Mouse (Mus musculus): ENCODE data around the gene Sirt3.
"Not testable (repeated sequence)": the region's sequence is repeated elsewhere in the genome, so short reads cannot be mapped to it uniquely, and the experiment has no call there.

The Sirt3 gene

DNA sequence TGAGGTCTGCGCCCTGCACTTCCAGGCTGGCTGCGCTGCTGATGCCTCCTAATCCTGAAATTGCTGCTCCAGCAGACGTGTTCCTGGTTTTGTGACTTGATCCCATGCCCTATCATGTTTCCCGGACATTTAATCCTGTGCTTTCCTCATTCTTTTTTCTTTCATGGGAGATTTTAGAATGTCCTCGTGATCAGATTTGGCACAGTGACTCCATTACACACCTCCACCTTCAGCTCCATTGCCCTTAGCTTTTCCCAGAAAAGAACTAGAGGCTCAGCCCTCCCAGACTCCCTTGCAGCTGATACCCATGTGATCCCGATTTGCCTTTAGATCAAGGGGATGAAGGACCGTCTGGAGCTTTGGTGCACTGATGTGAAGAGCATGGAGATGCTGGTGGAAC is 15.8 kb upstream of the Sirt3 start:
- DNase-seq (ENCODE audit: low spot score in 2 of 2) = no peak

- DNase-seq (ENCODE audit: low spot score in 2 of 2) = no peak
Observed at GRCm38 (mm10) chr7:140894611-140895010, 12.5 kb upstream of the Sirt3 start.

- no peak for DNase-seq (ENCODE audit: low spot score in 2 of 2)
Observed at GRCm38 (mm10) chr7:140894031-140894430, 11.9 kb upstream of the Sirt3 start.

DNA sequence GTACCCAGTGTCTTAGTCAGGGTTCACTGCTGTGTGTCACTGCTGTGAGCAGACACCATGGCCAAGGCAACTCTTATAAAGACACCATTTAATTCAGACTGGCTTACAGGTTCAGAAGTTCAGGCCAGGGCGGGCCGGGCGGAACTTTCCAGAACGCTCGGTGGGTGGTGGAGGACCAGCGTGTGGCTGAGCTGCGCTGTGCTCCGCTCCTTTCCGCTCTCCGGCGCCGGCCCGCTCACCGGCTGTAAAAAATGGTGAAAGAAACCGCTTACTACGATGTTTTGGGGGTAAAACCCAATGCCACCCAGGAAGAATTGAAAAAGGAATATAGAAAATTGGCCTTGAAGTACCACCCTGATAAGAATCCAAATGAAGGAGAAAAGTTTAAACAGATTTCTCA is 8.5 kb upstream of the Sirt3 start:
- not testable (repeated sequence) for DNase-seq (ENCODE audit: low spot score in 2 of 2)

DNA sequence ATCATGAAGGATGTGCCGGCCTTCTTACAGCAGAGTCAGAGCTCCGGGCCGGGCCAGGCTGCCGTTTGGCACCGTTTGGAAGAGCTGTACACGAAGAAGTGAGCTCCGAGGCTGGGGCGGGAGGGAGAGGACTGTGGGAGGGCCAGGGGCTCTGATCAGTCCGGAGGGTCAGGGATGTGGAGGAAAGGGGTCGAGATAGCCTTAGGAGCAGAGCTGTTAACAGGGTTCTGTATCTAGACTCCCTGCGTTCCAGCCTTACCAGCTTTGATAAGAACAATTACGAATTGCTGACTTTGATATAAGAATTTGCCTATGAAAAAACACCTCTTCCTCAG is 327 bp upstream of the Sirt3 start:
- no peak for DNase-seq (ENCODE audit: low spot score in 2 of 2)

DNA sequence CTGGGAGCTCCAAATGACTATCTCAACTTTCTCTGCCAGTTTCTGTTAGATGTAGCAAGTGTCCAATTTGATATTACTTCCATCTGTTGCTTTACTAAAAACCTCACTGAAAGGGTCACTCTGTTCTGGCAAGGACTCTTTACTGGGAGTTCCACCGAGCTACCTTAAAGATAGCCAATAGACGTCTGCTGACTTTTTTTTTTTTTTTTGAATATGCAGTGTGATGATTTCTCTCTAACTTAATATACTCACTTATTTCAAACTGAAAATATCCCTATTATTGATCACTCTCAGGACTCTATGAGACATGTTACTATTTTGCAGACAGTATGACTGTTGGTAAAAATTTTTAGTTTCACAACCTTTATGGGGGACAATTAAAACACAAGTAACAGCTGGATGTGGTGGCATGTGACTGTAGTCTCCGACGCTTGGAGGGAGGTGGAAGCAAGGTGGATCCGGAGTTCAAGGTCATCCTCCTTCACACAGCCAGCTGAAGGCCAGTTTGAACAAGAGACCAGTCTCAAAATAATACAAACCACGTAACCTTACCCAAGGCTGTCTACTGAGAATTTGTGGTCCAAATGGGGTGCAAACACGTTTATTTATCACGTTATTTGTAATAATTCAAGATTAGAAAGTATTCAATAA is 1.1 kb downstream of the Sirt3 start:
- DNase-seq (ENCODE audit: low spot score in 2 of 2) = no peak

DNA sequence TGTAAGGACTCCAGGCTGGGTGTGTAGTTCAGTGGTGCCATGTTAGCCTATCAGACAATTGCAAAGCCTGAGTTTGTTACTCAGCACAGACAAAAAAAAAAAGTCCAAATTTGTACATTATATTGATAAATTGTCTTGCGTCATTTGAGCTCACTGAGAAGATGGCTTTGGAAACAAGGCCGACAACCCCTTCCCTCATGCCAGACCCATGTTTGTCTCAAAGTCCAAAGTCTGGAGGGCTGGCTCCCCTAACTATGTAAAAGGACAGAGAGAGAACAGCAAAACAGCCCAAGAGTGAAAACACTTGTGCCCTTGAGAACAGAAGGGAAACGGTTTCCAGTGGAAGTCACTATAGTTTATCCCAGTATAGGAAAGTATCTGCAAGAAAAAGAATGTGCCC is 1.7 kb downstream of the Sirt3 start:
- DNase-seq (ENCODE audit: low spot score in 2 of 2) = no peak

GRCm38 (mm10) chr7:140879355-140879754 is 2.8 kb downstream of the Sirt3 start:
- DNase-seq (ENCODE audit: low spot score in 2 of 2) = no peak

- no peak for DNase-seq (ENCODE audit: low spot score in 2 of 2)
Observed at GRCm38 (mm10) chr7:140877364-140877763, 4.7 kb downstream of the Sirt3 start.

GRCm38 (mm10) chr7:140874224-140874623 is 7.9 kb downstream of the Sirt3 start:
- no peak for DNase-seq (ENCODE audit: low spot score in 2 of 2)

GRCm38 (mm10) chr7:140864761-140865160 is 17.3 kb downstream of the Sirt3 start:
- no peak for DNase-seq (ENCODE audit: low spot score in 2 of 2)

DNA sequence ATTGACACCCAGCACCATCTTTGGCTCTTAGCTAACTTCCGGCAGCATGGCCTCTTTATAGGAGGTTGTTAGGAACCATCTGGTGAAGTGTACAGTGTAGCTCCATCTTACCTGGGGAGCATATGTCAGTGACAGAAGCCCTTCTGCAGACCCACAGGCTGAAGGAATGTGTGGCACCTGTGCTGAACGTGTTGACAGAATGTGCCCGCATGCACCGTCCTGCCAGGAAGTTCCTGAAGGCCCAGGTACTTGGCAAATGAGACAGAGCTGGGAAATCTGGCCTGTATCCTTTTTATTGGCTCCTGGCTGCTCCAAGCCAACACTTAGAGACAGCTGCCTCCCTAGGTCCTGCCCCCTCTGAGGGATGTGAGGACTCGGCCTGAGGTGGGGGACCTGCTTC is 21.4 kb downstream of the Sirt3 start:
- no peak for DNase-seq (ENCODE audit: low spot score in 2 of 2)

DNA sequence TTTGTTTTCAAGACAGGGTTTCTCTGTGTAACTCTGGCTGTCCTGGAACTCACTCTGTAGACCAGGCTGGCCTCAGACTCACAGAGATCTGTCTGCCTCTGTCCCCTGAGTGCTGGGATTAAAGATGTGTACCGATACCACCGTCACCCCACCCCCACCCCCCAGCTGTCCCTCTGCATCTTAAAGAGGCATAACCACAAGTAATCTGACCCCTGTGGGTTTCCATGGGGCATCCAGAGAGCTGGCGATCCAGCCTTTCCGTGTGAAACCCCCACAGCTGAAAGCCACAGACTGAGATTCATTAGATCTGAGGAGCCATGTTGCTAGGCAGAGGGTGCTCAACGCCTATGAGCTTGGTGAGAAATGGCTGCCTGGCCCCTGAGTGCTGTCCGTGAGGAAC is 22.1 kb downstream of the Sirt3 start:
- DNase-seq (ENCODE audit: low spot score in 2 of 2) = no peak

DNA sequence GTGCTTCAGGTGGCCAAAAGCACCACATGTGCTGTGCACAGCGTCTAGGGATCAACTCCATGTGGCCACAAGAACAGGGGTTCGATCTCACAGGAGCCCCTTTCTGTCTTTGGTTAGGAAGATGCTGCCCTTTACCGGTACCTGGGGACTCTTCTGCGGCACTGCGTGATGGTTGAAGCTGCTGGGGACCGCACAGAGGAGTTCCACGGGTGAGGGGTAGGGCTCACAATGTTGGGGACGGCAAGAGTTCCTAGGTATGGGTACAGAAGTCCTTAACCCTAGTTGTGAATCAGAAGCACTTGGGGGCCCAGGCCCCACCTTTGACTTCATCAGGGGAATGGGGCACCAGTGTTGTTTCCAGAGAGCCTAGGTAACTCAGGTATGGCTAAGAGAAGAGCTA is 23.4 kb downstream of the Sirt3 start:
- DNase-seq (ENCODE audit: low spot score in 2 of 2) = no peak

GRCm38 (mm10) chr7:140857550-140858505 is 24.3 kb downstream of the Sirt3 start, which contains the start of gene Bet1l:
TSS of gene Bet1l (minus strand) at chr7:140857577.
- DNase-seq (ENCODE audit: low spot score in 2 of 2) = peak in 1 of 2 experiments; percentile 16

GRCm38 (mm10) chr7:140856785-140857549 is 25.1 kb downstream of the Sirt3 start, which contains the start of gene Ric8a:
TSS of gene Ric8a (plus strand) at chr7:140856957.
- DNase-seq (ENCODE audit: low spot score in 2 of 2) = peak; percentile 70 to 79

- DNase-seq (ENCODE audit: low spot score in 2 of 2) = peak; percentile 44 to 70
Observed at GRCm38 (mm10) chr7:140855860-140856784, 26.0 kb downstream of the Sirt3 start, which contains the start of gene Gm45785. TSS of gene Gm45785 (minus strand) at chr7:140856331.

GRCm38 (mm10) chr7:140855181-140855580 is 26.9 kb downstream of the Sirt3 start:
- no peak for DNase-seq (ENCODE audit: low spot score in 2 of 2)

DNA sequence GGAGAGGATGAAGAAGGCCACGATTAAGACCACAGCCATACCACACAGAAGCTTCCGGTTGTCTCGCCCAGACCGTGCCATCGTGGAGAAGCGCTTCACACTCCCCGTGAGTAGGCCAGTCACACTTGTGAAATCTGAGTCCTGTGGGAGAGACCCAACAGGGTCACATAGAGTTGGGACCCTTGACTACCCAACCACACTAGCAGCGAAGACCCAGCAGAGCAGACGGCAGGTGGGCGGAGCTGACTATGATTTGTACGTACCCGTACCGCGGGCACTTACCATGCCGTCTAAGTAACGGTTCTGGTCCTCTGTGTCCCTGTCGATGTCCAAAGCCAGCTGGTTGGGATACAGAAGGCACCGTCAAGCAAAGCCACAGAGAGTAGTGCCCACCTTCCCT is 27.6 kb downstream of the Sirt3 start:
- no peak for DNase-seq (ENCODE audit: low spot score in 2 of 2)

- no peak for DNase-seq (ENCODE audit: low spot score in 2 of 2)
Observed at GRCm38 (mm10) chr7:140853386-140853785, 28.7 kb downstream of the Sirt3 start.

- DNase-seq (ENCODE audit: low spot score in 2 of 2) = no peak
Observed at GRCm38 (mm10) chr7:140851916-140852315, 30.2 kb downstream of the Sirt3 start.

All from cerebellum, postnatal 4 days (tissue).